Mouse (Mus musculus) E14TG2a.4 (cell line): Measurements from ENCODE around the gene Rabep2.

ENCODE experiments used
- CTCF ChIP-seq: conservative IDR thresholded peaks from 2 replicates; pipeline ENCODE4 v1.5.1; 2014; ENCODE audit warnings: low read length
- POU5F1 ChIP-seq: IDR thresholded peaks from 2 replicates; pipeline ENCODE4 v1.6.1; 2014; ENCODE audit warnings: low read length, borderline replicate concordance

GRCm38 (mm10) chr7:126453861-126454260, 25.3 kb downstream of the Rabep2 start:
- TF ChIP-seq CTCF (no peak), POU5F1 (no peak)
